Mouse (Mus musculus): ENCODE measurements around the gene Kdm8. TPM values are rescaled to one million over a fixed set of nuclear protein-coding genes. Genes with fewer than 3 reads are reported as not detected.
"Not testable (repeated sequence)": the region's sequence is repeated elsewhere in the genome, so short reads cannot be mapped to it uniquely, and the experiment has no call there.

Gene Kdm8
- total RNA-seq (2022), result 1 to 10 TPM; 4.8 to 8.5 (median 6.2) TPM

GRCm38 (mm10) chr7:125444464-125445401, at the start of gene Kdm8:
Kdm8 (plus strand) TSS chr7:125444676.
- DNase-seq, result peak; percentile 90

- no peak for DNase-seq
Measured at GRCm38 (mm10) chr7:125398116-125398515, 46.4 kb upstream of the Kdm8 start.

DNA sequence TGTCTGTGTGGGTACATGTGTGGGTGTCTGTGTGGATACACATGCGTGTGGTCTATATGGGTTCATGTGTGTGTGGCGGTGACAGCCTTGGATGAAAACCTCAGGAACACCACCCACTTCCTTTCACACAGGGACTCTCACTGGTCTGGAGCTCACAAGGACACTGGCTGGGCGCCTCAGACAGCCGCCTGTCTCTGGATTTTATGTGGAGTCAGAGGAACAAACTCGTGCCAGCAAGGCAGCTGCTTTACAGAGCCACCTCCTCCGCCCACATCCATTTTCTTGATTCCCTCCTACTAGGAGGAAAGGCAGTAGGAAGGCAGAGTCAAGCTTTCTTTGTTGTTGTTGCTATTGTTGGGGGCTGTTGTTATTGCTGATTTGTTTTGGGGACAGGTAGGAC, 45.8 kb upstream of the Kdm8 start:
- DNase-seq, result no peak

- no peak for DNase-seq
Measured at GRCm38 (mm10) chr7:125407136-125407535, 37.3 kb upstream of the Kdm8 start.

DNA sequence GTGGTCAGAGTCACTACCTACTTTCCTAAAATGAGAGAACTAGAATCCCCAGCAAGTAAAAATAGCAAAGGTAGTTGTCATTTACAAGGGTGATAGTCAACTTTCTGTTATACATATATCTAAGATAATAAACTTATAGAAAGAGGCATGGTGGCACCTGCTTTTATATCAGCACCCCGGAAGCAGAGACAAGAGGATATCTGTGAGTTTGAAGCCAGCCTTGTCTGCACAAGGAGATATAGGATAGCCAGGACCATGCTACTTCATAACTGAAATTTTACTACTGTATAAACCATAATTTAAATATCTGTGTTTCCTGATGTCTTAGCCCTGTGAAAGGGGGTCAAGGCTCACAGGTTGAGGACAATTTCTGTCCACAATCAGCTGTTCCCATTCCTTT, 29.4 kb upstream of the Kdm8 start:
- no peak for DNase-seq

DNA sequence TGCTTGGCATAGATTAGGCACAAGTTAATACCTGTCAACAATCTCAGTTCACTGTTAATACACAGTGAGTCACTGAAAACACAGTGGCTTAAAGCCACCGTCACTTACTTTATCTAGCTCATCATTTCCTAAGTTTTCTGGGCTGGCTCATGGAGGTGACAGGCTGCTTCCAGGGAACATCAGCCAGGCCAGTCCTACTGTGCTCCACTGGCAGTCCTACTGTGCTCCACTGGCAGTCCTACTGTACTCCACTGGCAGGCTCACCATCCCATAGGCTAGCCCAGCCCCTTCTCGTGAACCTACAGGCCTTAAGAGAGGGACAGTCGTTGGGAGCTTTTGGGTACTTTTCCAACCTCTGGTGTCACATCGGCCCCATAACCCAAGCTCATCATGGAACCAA, 28.7 kb upstream of the Kdm8 start:
- DNase-seq, result no peak

DNA sequence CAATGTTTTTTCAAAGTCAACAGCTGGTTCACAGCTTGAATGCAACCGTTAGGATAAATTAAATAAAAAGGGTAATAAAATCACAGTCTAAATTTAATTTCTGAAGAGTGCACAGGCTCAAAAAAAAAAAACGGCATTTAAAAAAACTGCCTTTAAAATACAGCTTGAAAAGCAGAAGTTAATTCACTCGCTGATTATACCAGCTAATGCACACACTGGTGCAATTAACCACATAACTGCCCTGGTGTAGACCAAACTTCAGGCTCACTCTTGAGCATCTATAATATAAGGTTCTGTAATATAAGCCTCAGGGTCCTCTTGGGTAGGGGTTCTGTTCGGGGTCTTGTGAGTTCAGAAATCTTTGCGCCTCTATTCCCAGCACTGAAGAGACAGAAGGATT, 27.7 kb upstream of the Kdm8 start:
- no peak for DNase-seq

DNA sequence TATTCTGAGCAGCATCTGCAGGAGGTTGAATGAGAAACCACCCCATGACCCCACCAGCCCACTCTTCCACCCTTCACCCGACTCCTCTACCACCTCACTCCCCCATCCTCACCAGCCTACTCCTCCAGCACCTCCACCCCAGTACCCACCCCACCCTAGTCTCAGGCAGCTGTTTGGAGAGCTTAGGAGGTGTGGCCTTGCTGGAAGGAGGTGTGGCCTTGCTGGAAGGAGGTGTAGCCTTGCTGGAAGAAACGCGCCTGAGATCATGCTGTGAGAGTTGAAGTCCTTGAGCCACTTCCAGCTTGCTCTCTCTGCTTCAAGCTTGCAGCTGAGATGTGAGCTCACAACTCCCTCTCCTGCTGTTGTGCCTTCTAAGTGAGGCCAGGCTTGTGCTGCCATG, 26.1 kb upstream of the Kdm8 start:
- peak; percentile 25 for DNase-seq

DNA sequence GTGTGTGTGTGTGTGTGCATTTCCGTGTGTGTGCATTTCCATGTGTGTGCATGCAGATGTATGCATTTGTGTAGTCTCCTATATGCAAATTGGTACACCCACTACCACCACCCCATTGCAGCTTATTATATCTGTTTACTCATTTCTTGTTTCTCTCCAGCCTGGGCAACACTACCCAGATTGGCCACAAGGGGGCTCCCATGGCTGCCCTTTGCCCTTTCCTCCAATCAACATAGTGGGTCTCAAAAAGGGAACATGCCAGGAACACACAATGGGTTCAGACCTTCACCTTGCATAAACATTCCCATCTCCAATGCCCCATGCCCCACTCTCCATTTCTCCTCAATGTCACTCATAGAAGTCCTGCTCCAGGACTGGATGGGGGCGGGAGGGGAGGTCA, 24.3 kb upstream of the Kdm8 start:
- DNase-seq, result peak; percentile 30

DNA sequence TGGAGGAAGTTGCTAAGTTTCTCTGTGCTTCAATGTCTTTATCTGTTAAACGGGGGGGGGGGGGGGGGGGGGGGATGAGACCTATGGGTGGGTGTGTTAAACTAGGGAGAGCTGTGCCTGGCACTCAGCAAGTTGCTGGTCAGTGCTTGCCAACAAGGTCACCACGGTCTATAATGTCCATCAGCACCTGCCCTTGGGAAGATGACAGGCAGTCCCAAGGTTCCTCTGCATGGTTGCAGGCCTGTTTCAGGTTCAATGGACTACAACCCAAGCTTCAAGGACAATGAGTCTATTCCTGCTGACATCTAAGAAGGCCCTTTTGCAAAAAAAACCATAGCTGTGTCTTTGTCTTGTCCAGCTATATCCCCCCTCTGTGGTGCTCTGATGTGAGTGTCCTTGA, 22.6 kb upstream of the Kdm8 start:
- DNase-seq, result peak; percentile 45

DNA sequence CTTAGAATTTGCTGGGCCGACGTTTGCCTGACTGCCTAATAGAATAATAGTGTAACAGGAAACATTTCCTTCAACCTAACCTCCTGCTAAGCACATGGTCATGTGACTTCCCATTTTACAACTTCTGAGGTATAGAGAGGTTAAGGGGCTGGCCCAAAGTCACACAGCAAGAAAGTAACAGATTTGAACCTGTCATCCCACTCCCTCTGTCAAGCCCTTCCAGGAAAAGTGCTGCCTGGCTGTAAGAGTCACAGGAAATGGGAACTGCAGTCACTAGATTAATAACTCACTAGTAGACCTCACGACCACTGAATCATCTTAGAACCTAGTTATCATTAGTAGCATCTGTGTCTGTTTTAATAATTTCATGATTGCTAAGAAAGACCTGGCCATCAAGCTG, 21.4 kb upstream of the Kdm8 start:
- DNase-seq, result no peak

DNA sequence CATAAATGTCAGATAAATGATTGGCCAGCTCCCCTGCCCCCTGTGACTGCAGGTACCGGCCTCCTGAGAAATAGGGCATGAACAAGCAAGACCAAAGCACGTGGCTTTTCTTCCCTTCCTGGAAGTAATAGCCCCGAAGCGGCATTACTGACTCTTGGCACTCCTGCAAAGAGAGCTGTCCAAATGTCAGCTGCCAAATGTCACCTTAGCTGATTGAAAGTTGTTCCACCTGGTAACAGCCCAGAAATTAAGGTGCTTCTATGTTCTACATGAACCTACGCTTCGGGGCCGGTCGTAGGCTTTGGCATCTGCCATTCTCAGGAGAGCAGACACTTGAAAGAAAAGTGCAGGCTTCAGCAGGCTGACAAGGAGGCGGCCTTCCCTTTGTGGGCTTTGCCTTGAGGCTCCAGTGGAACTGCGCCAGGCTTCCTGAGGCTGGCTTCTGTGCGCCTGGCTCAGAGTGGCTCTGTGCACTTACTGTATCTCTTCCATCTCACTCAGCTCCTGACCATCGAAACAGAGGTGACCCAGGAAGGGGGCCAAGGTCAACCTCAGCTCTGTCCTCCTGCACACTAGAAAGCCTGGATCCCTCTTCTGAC, 16.9 kb upstream of the Kdm8 start:
- DNase-seq, result peak; percentile 67

DNA sequence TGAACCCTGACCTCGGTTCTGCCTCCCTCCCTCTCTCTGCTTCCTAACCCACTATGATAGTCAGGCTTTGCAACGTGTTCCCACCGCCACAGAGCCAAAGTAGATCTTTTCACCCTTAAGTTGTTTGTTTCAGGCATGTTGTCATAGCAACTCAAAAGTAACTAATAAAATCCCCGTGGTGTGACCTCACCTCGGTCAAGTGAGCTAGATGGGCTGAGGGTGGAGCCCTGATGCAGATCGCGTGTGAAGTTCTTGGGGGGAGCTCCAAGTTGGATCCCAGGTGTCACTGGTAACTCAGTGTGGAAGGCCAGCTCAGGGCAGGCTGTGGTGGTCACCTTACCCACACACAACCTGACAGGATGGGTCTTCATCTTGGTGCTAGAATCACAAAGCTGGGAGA, 16.1 kb upstream of the Kdm8 start:
- DNase-seq, result no peak

GRCm38 (mm10) chr7:125428816-125429500, 15.5 kb upstream of the Kdm8 start:
- not testable (repeated sequence) for DNase-seq

DNA sequence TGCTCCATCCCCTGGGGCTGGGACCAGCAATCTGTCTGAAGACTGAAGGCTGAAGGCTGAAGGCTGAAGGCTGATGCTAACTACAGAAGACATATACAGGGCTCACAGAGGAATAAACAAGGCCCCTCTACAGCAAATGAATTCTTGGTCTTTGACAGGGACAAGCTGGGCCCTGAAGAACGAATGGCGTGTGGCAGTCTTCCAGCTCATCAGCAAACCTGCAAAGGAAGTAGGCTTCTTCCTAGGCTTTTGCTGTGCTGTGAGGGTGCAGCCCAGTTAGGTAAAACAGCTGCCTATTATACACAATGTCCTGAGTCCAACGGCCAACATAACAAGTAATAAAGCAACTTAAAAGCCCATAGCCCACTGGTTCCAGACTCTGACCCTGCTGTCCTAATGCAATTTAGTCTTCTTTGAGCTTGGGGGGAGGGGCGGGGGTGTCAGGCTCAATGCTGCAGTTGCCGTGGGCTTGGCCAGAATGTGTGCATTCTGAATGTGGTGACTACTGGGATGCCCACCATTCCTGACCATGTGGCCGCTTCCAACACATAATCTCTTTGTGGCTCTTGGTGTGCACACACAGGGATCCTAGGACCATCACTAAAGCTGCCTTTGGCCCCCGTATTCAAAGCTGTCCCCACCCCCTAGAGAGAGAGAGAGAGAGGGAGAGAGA, 14.2 kb upstream of the Kdm8 start:
- no peak for DNase-seq

DNA sequence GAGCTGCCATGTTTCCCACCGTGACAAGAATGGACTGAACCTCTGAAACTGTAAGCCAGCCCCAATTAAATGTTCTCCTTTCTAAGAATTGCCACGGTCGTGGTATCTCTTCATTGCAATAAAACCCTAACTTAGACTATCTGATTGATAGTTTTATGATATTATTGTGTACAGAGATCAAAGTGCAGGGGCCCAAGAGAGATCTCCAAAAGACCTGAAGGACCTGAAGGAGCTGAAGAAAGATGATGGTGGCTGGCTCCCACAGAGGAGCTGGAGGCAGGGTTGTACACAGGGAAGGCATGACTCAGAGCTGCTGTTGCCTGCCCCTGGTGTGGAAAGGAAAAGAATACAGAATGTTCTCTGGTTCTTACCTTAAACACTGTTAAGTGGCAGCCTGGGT, 10.6 kb upstream of the Kdm8 start:
- no peak for DNase-seq

DNA sequence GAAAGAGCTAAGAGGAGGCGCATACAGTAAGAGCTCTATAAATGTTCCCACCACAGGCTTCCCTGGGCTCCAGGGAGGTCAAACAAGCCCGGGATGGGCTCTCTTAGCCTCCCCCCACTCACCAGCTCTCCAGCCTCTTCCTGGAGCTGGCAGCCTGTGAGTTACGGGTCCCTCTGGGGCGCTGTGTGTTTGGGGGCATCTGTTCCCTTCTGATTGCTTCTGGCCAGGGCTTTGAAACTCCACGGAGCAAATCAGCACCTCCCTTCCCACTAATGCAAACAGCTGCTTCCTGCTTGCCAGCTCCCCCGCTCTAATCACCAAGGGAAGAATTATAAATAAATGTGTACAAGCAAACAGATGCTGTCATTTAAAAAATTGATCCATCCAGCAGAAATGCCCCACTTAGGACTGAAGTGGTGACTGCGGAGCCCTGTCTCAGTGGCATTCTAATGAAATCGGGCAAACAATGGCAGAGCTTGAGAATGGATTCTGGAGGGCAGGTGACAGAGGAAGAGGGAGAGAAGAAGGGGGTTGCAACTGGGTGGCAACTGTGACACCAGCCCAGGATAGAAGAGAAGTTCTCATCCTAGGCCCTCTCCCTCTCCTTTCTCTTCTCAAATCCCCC, 9.7 kb upstream of the Kdm8 start:
- DNase-seq, result no peak

DNA sequence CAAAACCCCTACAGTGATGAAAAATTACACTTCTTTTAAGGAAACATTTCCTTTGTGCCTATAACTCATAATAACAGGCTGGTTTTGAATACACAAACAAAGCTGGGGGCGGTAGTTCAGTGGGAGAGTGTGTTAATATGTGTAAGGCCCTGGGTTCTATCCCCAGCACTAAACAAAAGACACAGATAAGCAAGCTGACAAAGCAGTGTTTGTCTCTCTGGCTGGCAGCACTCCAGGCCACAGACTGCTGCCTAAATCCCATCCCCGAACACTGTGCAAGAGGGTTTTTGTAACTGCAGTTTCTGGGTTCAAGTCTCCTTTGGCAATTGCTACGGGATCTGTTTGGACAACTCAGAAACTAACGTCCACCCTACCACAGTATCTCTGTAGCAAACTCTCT, 2.2 kb upstream of the Kdm8 start:
- no peak for DNase-seq

DNA sequence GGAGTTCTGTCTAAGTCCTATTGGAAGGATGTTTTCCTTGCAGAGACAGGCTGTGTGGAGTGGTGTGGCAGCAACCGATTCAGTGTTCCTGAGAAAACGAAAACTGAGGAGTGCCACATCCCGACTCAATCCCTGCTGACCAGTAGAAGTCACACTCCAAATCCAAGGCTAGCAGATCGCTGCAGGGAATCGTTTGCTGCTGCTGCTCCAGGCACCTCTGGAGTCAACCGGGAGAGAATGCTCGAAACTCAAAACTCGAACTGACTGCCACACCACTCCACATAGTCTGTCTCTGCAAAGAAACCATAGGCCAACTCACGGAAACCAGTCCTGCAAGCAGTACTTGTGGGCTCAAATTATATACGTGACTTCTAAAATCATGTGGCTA, 406 bp upstream of the Kdm8 start:
- DNase-seq, result peak; percentile 18

GRCm38 (mm10) chr7:125450678-125451077, 6.2 kb downstream of the Kdm8 start:
- no peak for DNase-seq

- no peak for DNase-seq
Measured at GRCm38 (mm10) chr7:125451078-125451477, 6.6 kb downstream of the Kdm8 start.

GRCm38 (mm10) chr7:125453671-125454070, 9.2 kb downstream of the Kdm8 start:
- no peak for DNase-seq

All from adrenal gland, adult 8-10 months (tissue).